Mouse (Mus musculus) bone marrow, adult 2 months (tissue): ENCODE results near the gene Clca3a1.

Source experiments
- CTCF ChIP-seq: fragments of 200-500 bp; IDR thresholded peaks from 2 replicates; pipeline ENCODE4 v1.5.1; 2011; ENCODE audit warnings: low read length, control low read depth; ENCODE audit not compliant: control insufficient read depth, insufficient read depth
- POLR2A ChIP-seq: fragments of 200-500 bp; IDR thresholded peaks from 2 replicates; pipeline ENCODE4 v1.6.1; 2011; ENCODE audit warnings: low read depth, mild to moderate bottlenecking, control low read depth, low read length, borderline replicate concordance; ENCODE audit not compliant: control insufficient read depth

DNA sequence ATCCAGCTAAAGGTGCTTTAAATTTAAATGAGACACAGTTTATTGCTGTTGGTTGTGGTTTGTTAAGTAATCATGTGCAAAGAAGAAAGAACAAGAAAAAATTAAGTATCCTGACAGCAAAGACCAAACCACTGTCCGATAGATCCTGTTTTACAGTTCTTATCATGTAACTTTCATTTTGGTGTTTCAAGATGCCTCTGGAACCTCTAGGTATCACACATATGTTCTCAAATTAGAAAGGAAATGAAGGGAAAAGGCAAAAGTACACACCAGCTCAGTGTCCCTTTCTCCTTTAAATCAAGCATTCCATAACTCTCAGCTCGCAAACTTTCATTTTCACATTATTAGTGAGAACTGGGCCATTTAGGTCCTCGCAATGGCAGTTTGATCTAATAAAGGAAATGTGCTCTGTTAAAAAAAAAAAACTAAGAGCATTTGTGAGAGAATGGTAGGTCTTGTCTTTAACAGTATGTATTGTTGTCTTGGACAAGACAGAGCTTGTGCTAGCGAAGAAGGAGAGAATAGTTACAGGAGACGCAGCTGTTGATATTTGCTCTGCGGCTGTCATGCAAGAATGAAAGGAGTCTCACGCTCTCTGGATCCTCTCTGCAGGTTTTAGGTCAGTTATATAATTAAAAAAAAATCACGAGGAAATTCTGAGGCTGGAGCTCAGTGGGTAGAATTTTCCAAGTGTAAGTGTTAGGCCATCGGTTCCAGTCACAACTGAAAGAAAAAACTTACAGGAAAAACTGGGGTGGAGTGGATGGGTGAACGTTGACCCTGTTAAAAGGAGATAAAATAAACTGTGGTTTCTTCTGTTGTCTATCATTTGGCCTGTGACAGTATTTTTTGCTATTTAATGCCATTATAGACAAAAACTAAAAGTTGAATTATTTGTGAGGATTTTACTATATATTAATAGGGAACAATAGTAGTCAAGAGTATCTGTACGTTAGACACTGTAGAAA is 24.7 kb upstream of the Clca3a1 start:
- TF ChIP-seq CTCF = no peak
- no peak for TF ChIP-seq POLR2A
